In the genomic region with DNA sequence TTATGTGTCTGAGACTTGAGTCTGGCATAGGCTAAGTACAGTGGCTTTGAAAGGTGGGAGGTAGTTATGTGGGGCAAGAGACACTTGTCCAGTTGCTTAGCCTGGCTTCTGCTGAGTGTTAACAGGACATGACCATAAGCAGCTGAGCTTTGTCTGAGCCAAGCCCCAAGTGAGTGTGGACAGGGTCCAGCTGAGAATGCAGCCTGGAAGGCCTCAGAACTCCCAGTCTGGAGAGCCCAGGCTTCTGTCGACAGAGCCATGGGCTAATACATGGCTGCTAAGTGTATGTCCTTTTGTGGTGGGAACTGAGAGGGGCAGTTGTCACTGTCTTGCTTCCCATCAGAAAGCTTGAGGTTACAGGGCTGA, we compare ENCODE assay signal across 13 mouse cellular contexts. TPM values are rescaled to one million over a fixed set of nuclear protein-coding genes. Genes with fewer than 3 reads are reported as not detected.
DNase-seq lines count a peak whose midpoint lies in the region; ATAC-seq and TF ChIP-seq lines count a peak whose summit lies in the region.
"Had no signal": no experiment of that assay in that cellular context is flagged by ENCODE, and none has a peak within 500 bp of the region (broad histone marks: within the 10 kb centered on the region; RNA-seq: fewer than 3 reads in every experiment).

No protein-coding gene starts in this region.

- intact Hi-C loops in heart, adult 2 months (cut with DNase I): no loop called here

- H3K9me3 ChIP-seq in intestine, embryonic 15.5 days: no peaks in the 10 kb centered on the region
- H3K9me3 ChIP-seq in intestine, postnatal 0 days (ENCODE audit: control insufficient read depth): no peaks in the 10 kb centered on the region
- no peaks in the 10 kb centered on the region for H3K9me3 ChIP-seq in heart, embryonic 14.5 days (ENCODE audit: control insufficient read depth, low read length)
- no peaks in the 10 kb centered on the region for H3K9me3 ChIP-seq in lung, embryonic 16.5 days (ENCODE audit: control insufficient read depth, low read length)
- H3K9me3 ChIP-seq: forebrain, embryonic 10.5 days; neural tube, embryonic 13.5 days had no signal

- no peaks in the 10 kb centered on the region for H3K79me2 ChIP-seq in heart, adult 2 months (replicated peaks; ENCODE audit: control insufficient read depth, insufficient read depth, low read length)

- DNase-seq in heart, adult 2 months: peak; percentile 53 to 65
- no peak for DNase-seq in right cerebral cortex, adult 2 months (ENCODE audit: low spot score in 2 of 2)
- DNase-seq in thymus, postnatal 4 days: no peak
- DNase-seq: kidney, postnatal 25 days; midbrain, embryonic 14.5 days had no signal

- no peak overlapping the region for H3K4me2 ChIP-seq in intestine, embryonic 15.5 days (replicated peaks)
- no peak overlapping the region for H3K4me2 ChIP-seq in intestine, postnatal 0 days (replicated peaks; ENCODE audit: low read depth)
- no peak overlapping the region for H3K4me2 ChIP-seq in heart, embryonic 14.5 days (ENCODE audit: low read length)
- H3K4me2 ChIP-seq in lung, embryonic 16.5 days (ENCODE audit: low read depth, low read length): no peak overlapping the region
- H3K4me2 ChIP-seq: neural tube, embryonic 13.5 days had no signal

- H3K4me3 ChIP-seq in intestine, embryonic 15.5 days (replicated peaks): no peak overlapping the region
- no peak overlapping the region for H3K4me3 ChIP-seq in intestine, postnatal 0 days (ENCODE audit: low read depth, low read length)
- no peak overlapping the region for H3K4me3 ChIP-seq in heart, adult 2 months
- H3K4me3 ChIP-seq in heart, embryonic 14.5 days (ENCODE audit: control insufficient read depth in 1 of 2, insufficient read depth in 1 of 2, low read depth in 1 of 2, low read length in 2 of 2): no peak overlapping the region
- no peak overlapping the region for H3K4me3 ChIP-seq in lung, embryonic 16.5 days (ENCODE audit: low read length)
- H3K4me3 ChIP-seq: forebrain, embryonic 10.5 days; neural tube, embryonic 13.5 days had no signal

- no peaks in the 10 kb centered on the region for H3K27me3 ChIP-seq in intestine, embryonic 15.5 days (replicated peaks)
- no peaks in the 10 kb centered on the region for H3K27me3 ChIP-seq in intestine, postnatal 0 days (replicated peaks; ENCODE audit: control insufficient read depth, insufficient read depth, low read length)
- no peaks in the 10 kb centered on the region for H3K27me3 ChIP-seq in heart, adult 2 months (ENCODE audit: control insufficient read depth, insufficient read depth, low read length)
- peaks cover 17% of the 10 kb centered on the region for H3K27me3 ChIP-seq in heart, embryonic 14.5 days (ENCODE audit: control insufficient read depth, insufficient read depth, low read length)
- no peaks in the 10 kb centered on the region for H3K27me3 ChIP-seq in lung, embryonic 16.5 days (ENCODE audit: control insufficient read depth, insufficient read depth, low read depth, low read length)
- H3K27me3 ChIP-seq: neural tube, embryonic 13.5 days had no signal

- no peak for TF ChIP-seq POLR2A in heart, adult 2 months (IDR thresholded peaks at IDR 0.05; ENCODE audit: insufficient read depth, low read depth, low read length)

- H3K36me3 ChIP-seq in intestine, embryonic 15.5 days: no peaks in the 10 kb centered on the region
- no peaks in the 10 kb centered on the region for H3K36me3 ChIP-seq in intestine, postnatal 0 days (ENCODE audit: control insufficient read depth, insufficient read depth)
- no peaks in the 10 kb centered on the region for H3K36me3 ChIP-seq in heart, adult 2 months (ENCODE audit: control insufficient read depth, insufficient read depth, low read length)
- no peaks in the 10 kb centered on the region for H3K36me3 ChIP-seq in heart, embryonic 14.5 days (ENCODE audit: control insufficient read depth, insufficient read depth, low read length)
- no peaks in the 10 kb centered on the region for H3K36me3 ChIP-seq in lung, embryonic 16.5 days (ENCODE audit: control insufficient read depth, insufficient read depth, low read length)
- H3K36me3 ChIP-seq: forebrain, embryonic 10.5 days; neural tube, embryonic 13.5 days had no signal

- no peak overlapping the region for H3K9ac ChIP-seq in intestine, embryonic 15.5 days
- no peak overlapping the region for H3K9ac ChIP-seq in intestine, postnatal 0 days (ENCODE audit: low read depth, low read length)
- H3K9ac ChIP-seq in heart, adult 2 months (ENCODE audit: low read depth, low read length): no peak overlapping the region
- H3K9ac ChIP-seq in heart, embryonic 14.5 days (ENCODE audit: low read length): no peak overlapping the region
- H3K9ac ChIP-seq in lung, embryonic 16.5 days (ENCODE audit: low read length): no peak overlapping the region
- H3K9ac ChIP-seq: liver, embryonic 14.5 days; neural tube, embryonic 13.5 days had no signal

- ATAC-seq in intestine, embryonic 15.5 days: 0 out of 2 replicates have a peak, but pooled peaks have one; percentile 31
- no peak for ATAC-seq in intestine, postnatal 0 days
- ATAC-seq in heart, embryonic 14.5 days (ENCODE audit: insufficient number of reproducible peaks, insufficient read depth, low FRiP score, low read depth): peak; percentile 71
- ATAC-seq in lung, embryonic 16.5 days (ENCODE audit: low read depth): peak; percentile 51
- ATAC-seq: CD4-positive, CD25-positive, alpha-beta regulatory T cell, adult 4 months had no signal

- TF ChIP-seq EP300 in heart, adult 2 months (IDR thresholded peaks at IDR 0.05; ENCODE audit: insufficient read depth, low read depth, low read length): 0 out of 2 replicates have a peak, but pooled peaks have one; percentile 58

- TF ChIP-seq CTCF in intestine, postnatal 0 days (IDR thresholded peaks at IDR 0.05; ENCODE audit: low read depth): no peak
- TF ChIP-seq CTCF in heart, adult 2 months (IDR thresholded peaks at IDR 0.05): no peak

- H3K27ac ChIP-seq in intestine, embryonic 15.5 days: no peak overlapping the region
- no peak overlapping the region for H3K27ac ChIP-seq in intestine, postnatal 0 days (ENCODE audit: low read depth, low read length)
- no peak overlapping the region for H3K27ac ChIP-seq in heart, adult 2 months
- H3K27ac ChIP-seq in heart, embryonic 14.5 days (replicated peaks in 1 of 2; ENCODE audit: control insufficient read depth in 1 of 2, insufficient read depth in 1 of 2, low read depth in 2 of 2, low read length in 2 of 2): no peak overlapping the region; a peak in 1 of 4 replicates
- no peak overlapping the region for H3K27ac ChIP-seq in lung, embryonic 16.5 days (ENCODE audit: low read length)
- H3K27ac ChIP-seq: forebrain, embryonic 10.5 days; liver, embryonic 14.5 days; neural tube, embryonic 13.5 days had no signal

- no peaks in the 10 kb centered on the region for H3K4me1 ChIP-seq in intestine, embryonic 15.5 days (replicated peaks)
- no peaks in the 10 kb centered on the region for H3K4me1 ChIP-seq in intestine, postnatal 0 days (replicated peaks; ENCODE audit: control insufficient read depth, insufficient read depth, low read length)
- no peaks in the 10 kb centered on the region for H3K4me1 ChIP-seq in heart, adult 2 months (ENCODE audit: control insufficient read depth, insufficient read depth, low read length)
- peaks cover 15 to 17% of the 10 kb centered on the region in 2 experiments for H3K4me1 ChIP-seq in heart, embryonic 14.5 days (ENCODE audit: control insufficient read depth in 2 of 2, insufficient read depth in 2 of 2, low read length in 2 of 2)
- H3K4me1 ChIP-seq in lung, embryonic 16.5 days (replicated peaks; ENCODE audit: control insufficient read depth, insufficient read depth, low read length): no peaks in the 10 kb centered on the region

- 61% methylated on average over 1 of the region's 1 CpGs for WGBS in intestine, embryonic 15.5 days
- 54% methylated on average over 1 of the region's 1 CpGs for WGBS in intestine, postnatal 0 days
- WGBS in heart, adult 2 months: 38% methylated on average over 1 of the region's 1 CpGs
- WGBS in heart, embryonic 14.5 days: 21% methylated on average over 1 of the region's 1 CpGs
- 32% methylated on average over 1 of the region's 1 CpGs for WGBS in lung, embryonic 16.5 days

RNA-seq across cellular contexts. Expression of gene Phactr3, which starts 37.1 kb away (rescaled TPM):
- 2.0 and 3.4 TPM in 2 replicates for polyA plus RNA-seq in intestine, embryonic 15.5 days (2015; fragmentation: Nextera tagmentation; extraction: Ambion mirVana)
- polyA plus RNA-seq in intestine, postnatal 0 days (2015; fragmentation: Nextera tagmentation; extraction: Ambion mirVana): 2.2 and 2.3 TPM in 2 replicates
- total RNA-seq in heart, adult 2 months (2021): 1 to 10 TPM in 1 of 2 experiments, under 1 TPM in 1; 0.64 to 1.3 TPM
- polyA plus RNA-seq in heart, adult 2 months (2012; rRNA removed): 0.39 and 1.4 TPM in 2 replicates
- 7.7 and 11.1 TPM in 2 replicates for polyA plus RNA-seq in heart, embryonic 14.5 days (2014; fragmentation: Nextera tagmentation; extraction: Ambion mirVana)
- polyA plus RNA-seq in lung, embryonic 16.5 days (2015; fragmentation: Nextera tagmentation; extraction: Ambion mirVana): 0.70 and 0.87 TPM in 2 replicates

Comparison
In these comparisons a context has a peak if more than half of its experiments do, and no peak if none do; other contexts are left out.
1. DNase-seq: peak in heart, adult 2 months (2 of 2); none in right cerebral cortex, adult 2 months (0 of 2) and thymus, postnatal 4 days (single experiment).